Mouse (Mus musculus) B cell, adult 2 months (primary cell): Measurements from ENCODE around the gene Kcna6.
A peak's percentile ranks its signal among the peaks of the same experiment; 100 is the strongest.

Experiments
- DNase-seq, 2 experiments: peaks; one replicate each; pipeline ENCODE4 v3.0.0; 2022

Gene Kcna6

DNA sequence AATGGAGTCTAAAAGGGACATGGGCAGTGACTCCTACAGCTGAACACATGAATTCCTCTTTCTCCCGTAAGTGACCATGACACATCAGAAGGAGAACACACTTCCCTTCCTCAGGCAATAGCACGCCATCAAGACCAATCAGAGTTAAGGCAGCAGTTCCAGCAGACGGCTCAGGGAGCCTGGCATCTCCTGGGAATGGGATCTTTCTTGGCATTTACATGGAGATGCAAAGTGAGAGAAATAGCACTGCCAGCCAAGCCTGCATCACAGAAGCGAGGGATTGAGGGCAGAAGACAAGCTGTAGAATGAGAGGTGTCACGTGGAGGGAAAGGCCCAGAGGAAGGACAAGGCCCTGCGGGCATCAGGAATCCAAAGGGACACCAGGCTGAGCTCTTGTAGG lies 7.8 kb downstream of the Kcna6 start:
- no peak for DNase-seq

GRCm38 (mm10) chr6:126728803-126729202 lies 11.7 kb downstream of the Kcna6 start:
- DNase-seq: no peak

DNA sequence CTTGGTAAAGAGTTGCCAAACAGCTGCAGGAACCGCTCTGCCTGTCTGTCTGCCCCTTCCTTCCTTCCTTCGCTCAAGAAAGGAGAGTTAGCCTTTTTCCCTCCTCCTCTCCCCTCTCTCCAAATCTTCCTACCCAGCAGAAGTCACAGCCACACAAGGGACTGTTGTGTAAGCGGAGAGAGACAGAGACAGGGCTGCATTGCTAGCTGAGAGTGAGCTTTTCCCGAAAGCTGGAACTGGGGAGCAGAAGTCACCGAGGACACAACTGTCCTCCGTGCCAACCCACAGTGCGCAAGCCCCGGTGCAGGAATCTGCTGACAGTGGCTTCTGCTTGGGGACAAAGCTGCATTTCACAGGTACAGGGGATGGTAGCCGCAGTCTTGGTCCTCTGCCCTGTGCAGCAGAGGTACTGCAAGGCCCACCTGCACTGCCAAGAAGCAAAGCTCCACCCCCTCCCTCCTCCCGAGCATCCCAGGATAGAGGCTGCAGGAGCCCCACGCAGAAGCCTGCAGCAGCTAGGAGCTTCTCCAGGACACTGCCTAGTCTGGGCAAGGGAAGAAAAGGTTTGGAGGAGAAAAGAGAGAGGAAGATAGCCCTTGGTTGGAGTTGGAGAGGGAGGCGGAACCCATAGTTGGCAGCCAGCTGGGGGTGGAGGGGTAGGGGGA lies 21.9 kb downstream of the Kcna6 start:
- DNase-seq: no peak

DNA sequence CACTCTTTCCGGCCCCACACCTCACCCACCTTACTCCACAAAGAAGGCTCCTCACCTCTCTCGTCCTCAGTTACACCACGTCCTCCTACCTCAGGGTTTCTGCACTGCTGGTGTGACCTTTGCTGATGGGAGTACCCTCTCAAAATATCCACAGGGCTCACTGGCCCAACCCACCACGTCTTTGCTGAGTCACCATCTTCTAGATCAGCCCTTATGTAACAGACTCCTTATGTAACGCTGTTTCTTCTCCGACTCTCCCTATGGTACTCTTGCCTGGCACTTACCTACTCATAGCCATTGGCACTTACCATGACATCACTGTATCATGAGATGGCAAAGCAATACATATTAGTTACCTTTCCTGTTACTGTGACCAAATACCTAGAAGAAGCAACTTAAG lies 27.9 kb downstream of the Kcna6 start:
- no peak for DNase-seq

- DNase-seq: no peak
Measured at GRCm38 (mm10) chr6:126705936-126706335, 34.5 kb downstream of the Kcna6 start.

DNA sequence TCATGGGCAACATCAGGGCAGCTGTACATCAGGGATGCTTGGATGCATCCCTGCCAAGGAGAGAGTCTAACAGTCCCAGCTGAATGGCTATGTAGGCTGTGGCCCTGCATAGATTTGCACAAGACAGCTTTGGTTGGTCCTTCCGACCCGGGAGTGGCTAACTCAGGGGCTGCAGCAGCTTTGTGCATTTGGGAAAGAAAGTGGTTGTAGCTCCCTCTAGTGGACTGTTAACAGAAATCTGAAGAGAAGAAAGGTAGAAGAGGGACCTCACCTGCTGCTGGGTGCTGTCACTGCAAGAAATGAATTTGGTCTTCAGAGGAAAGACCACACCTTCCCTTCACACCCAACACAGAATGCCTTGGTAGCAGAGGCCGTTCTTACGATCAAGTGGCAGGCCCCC lies 36.0 kb downstream of the Kcna6 start:
- no peak for DNase-seq

DNA sequence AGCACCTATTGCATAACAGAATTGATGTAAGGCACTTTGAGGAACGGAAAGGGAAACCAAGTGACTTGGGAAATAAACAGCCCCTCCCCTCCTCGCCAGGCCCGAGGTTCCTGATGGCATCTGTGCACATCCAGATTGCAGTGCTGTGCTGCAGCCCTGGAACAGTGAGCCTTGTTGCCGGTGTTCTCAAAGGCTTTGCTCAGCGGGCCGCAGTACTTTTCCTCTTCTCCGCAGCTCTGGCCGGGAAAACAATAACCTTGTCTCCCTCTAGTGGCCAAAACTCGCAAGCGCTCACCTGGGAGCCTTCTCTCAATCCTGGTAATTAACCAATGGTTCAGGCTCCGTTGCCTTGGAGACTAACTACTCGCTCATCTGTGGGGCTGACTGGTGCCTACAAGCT lies 38.4 kb downstream of the Kcna6 start:
- peak; percentile 53 to 55 for DNase-seq

DNA sequence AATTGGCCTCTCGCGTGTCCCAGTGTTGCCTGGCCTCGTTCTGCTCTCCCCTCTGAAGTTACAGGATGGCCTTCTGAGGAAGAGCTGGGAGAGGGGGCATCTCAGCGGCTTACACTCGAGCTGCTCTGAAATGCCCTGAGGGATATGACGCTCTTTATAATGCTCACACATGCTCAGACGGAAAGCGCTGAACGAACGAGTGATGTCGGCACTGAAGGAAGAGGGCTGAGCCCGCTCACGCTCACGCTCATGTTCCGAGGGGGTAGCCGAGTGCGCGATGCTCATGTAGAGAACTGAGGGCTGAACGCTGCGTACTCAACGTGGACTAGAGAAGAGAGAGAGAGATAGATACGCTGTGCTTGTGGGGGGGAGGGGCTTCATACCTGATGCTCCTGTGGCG lies 39.3 kb downstream of the Kcna6 start:
- no peak for DNase-seq

- DNase-seq: no peak
Measured at GRCm38 (mm10) chr6:126699995-126700394, 40.5 kb downstream of the Kcna6 start.

- DNase-seq: no peak
Measured at GRCm38 (mm10) chr6:126687120-126687519, 53.4 kb downstream of the Kcna6 start.

GRCm38 (mm10) chr6:126685135-126685534 lies 55.3 kb downstream of the Kcna6 start:
- DNase-seq: no peak

DNA sequence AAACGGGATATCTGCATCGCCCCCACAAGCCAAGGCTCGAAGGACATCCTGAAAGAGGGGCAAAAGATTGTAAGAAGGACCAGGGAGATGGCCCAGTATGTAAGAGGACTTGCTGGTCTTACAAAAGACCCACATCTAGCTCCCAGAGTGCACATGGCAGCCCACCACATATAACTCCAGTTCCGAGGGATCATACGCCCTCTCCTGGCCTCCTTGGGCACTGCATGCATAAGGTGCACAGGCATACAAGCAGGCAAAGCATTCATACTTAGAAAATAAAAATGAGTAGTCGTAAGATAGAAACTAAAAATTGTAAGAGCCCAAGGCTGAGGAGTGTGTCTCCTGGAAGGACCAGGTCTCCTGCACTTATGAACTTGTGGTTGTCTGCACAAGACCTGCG lies 61.5 kb downstream of the Kcna6 start:
- no peak for DNase-seq

DNA sequence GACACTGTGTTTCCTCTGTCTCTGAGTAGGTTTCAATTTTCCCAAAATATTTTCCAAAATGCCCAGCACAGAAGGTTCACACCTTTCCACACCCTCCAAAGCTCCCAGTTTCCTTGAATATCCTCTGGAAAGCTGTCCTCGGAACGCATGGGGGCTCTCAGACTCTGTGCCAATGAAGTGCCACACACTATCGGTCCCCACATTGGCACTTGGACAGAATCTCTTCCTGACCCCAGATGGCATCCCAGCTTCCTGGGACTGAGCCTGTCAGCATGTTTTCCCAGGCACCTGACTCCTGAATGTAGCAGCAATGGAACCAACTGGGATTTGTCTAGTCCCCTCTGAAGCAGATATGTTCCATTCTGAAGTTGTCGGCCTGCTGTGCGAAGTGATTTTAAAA lies 73.5 kb downstream of the Kcna6 start:
- DNase-seq: no peak

DNA sequence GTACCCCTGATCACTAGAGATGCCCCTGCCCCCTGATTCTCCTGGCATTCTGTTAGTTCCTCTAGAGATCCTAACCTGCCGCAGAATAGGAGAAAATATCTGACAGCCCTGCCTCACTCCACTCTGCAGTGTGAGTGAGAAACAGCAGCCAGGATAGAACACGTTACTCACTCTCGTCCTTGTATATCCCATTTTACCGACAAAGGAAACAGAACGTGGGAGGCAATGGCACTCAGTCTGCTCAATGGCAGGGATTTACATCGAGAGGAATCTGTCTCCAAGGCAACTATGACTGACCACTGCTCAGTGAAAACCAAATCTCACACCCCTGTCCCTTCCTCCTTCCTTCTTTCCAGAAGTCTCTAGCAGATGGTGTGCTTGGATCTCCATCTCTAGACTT lies 74.4 kb downstream of the Kcna6 start:
- no peak for DNase-seq

DNA sequence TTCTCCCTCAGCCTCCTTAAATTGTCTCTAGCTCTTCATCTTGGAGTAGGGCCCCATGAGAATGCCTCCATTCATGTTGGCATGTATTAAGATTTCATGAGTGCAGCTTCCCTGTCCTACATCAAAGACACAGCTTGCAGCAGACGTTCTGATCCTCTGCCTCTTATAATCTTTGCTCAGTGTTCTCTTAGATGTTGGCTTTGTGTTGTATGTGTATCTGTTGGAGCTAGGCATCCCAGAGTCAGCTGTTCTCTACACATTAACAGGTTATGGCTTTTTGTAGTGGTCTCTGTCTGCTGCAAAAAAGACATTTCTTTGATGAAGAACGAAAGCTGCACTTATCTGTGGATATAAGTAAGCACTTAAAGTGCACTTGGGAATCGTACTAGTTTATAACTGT lies 75.9 kb downstream of the Kcna6 start:
- DNase-seq: no peak
